Mouse (Mus musculus) brain, adult 2 months (tissue): ENCODE results near the gene Arhgef25.

Experiments
- DNase-seq: peaks from one replicate; pipeline ENCODE4 v3.0.0; 2011; ENCODE audit warnings: low read depth, low spot score

The Arhgef25 gene

DNA sequence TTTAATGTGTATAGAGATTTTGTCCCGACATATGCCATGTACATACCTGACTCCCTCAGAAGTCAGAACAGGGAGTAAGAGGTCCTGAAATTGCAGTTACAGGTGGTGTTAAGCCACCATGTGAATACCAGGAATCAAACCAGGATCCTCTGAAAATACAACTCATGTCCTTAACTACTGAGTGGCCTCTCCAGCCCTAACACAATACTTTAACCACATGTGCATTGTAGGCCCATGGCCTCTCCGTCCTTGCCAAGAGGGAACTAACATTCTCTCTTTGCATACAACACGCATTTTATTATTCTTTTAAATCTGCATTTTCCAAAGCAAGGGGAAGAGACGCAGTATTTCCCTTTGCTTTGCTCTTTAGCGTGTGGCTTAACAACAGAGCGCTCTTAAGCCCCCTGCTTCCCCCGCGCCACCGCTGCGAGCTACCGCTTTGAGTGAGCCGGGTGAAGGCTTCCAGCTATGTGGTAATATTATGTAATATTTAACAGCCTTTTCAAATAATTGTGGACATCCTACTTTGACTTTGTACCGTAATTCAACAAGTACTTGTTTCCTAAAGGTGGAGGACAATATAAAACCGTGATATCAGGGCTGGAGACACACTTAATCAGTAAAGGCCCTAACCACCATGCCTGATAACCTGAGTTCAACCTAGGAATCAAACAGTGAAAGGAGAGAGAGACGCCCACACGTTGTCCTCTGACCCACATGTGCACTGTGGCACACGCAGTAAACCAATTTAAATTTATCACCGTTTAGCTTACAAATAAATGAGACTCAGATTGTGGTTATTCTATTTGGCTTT, 51.3 kb downstream of the Arhgef25 start:
- no peak for DNase-seq

GRCm38 (mm10) chr10:127137896-127138295, 52.0 kb downstream of the Arhgef25 start:
- no peak for DNase-seq

DNA sequence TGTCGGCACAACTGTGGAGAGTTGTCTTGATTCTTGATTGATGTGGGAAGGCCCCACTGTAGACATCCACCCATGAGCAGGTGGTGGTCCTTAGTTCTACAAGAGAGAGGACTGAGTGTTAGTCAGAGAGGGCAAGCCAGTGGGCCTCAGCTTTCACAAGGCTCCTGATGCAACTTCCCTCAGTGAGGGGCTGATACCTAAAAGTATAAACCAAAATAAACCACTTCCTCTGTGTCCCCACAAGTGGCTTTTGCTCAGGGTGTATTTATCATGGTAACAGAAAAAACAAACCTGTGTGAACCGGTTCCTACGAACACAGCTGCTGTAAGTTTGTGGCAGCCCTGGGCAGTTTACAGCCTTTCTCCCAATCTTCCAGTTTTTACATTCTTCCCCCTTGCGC, 53.4 kb downstream of the Arhgef25 start:
- no peak for DNase-seq

- no peak for DNase-seq
These were observed 54.6 kb downstream of the Arhgef25 start for GRCm38 (mm10) chr10:127135118-127135836.

DNA sequence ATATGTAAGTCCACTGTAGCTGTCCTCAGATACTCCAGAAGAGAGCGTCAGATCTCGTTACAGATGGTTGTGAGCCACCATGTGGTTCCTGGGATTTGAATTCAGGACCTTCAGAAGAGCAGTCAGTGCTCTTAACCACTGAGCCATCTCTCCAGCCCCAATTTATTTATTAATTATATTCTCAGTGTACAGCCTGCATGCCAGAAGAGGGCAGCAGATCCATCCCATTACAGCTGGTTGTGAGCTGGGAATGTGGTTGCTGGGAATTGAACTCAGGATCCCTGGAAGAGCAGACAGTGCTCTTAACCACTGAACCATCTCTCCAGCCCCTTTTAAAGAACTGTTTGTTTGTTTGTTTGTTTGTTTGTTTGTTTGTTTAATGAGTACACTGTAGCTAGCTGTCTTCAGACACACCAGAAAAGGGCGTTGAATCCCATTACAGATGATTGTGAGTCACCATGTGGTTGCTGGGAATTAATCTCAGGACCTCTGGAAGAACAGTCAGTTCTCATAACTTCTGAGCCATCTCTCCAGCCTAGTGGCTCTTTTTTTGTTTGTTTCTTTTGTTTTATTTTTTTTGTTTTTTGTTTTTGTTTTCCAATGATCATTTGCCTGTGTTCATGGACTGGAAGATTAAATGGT, 55.4 kb downstream of the Arhgef25 start:
- peak; percentile 38 for DNase-seq
